12 mouse cellular contexts compared by ENCODE assay signal in genomic region chr6:6859111-6859949, GRCm38 (mm10). TPM values are rescaled to one million over a fixed set of nuclear protein-coding genes. Genes with fewer than 3 reads are reported as not detected.
DNase-seq lines count a peak whose midpoint lies in the region; ATAC-seq and TF ChIP-seq lines count a peak whose summit lies in the region.
"Had no signal": no experiment of that assay in that cellular context is flagged by ENCODE, and none has a peak within 500 bp of the region (broad histone marks: within the 10 kb centered on the region; RNA-seq: fewer than 3 reads in every experiment).

No protein-coding gene starts in this region.

- H3K4me3 ChIP-seq in heart, embryonic 12.5 days: peak overlapping the region; percentile 24
- H3K4me3 ChIP-seq in forebrain, postnatal 0 days (ENCODE audit: low read depth, low read length): peak overlapping the region; percentile 50
- H3K4me3 ChIP-seq in olfactory bulb, adult 2 months (ENCODE audit: insufficient read depth, low read depth, low read length): peak overlapping the region; percentile 81

- no peaks in the 10 kb centered on the region for H3K9me3 ChIP-seq in heart, embryonic 12.5 days (replicated peaks)
- H3K9me3 ChIP-seq in forebrain, postnatal 0 days (ENCODE audit: low read length): no peaks in the 10 kb centered on the region

- H3K4me2 ChIP-seq in heart, embryonic 12.5 days: peak overlapping the region; percentile 60
- peak overlapping the region; percentile 53 for H3K4me2 ChIP-seq in forebrain, postnatal 0 days (ENCODE audit: low read depth)

- no peaks in the 10 kb centered on the region for H3K36me3 ChIP-seq in heart, embryonic 12.5 days
- H3K36me3 ChIP-seq in forebrain, postnatal 0 days (ENCODE audit: insufficient read depth): no peaks in the 10 kb centered on the region

- intact Hi-C loops in heart, postnatal 36 days (cut with DNase I): no loop called here

- peaks cover 28% of the 10 kb centered on the region for H3K4me1 ChIP-seq in heart, embryonic 12.5 days (replicated peaks)
- peaks cover 9% of the 10 kb centered on the region; the same call in 1 of the 2 replicates for H3K4me1 ChIP-seq in forebrain, postnatal 0 days (ENCODE audit: insufficient read depth)
- H3K4me1 ChIP-seq in olfactory bulb, adult 2 months (ENCODE audit: control insufficient read depth, insufficient read depth, low read length): peaks cover 8% of the 10 kb centered on the region

- TF ChIP-seq POLR2A in olfactory bulb, adult 2 months (IDR thresholded peaks at IDR 0.05; ENCODE audit: insufficient read depth, low read depth, low read length): no peak

- under 1% methylated on average over 19 of the region's 19 CpGs for WGBS in heart, embryonic 12.5 days
- WGBS in forebrain, postnatal 0 days: 1% methylated on average over 19 of the region's 19 CpGs
- WGBS in olfactory bulb, adult 2 months: 2% methylated on average over 19 of the region's 19 CpGs

- ATAC-seq in heart, embryonic 12.5 days (ENCODE audit: insufficient number of reproducible peaks, low FRiP score): no peak
- no peak for ATAC-seq in forebrain, postnatal 0 days
- ATAC-seq: lung, postnatal 0 days had no signal

- no peak overlapping the region for H3K27ac ChIP-seq in heart, embryonic 12.5 days (ENCODE audit: poor library complexity, severe bottlenecking)
- H3K27ac ChIP-seq in forebrain, postnatal 0 days (ENCODE audit: low read depth, low read length): peak overlapping the region; percentile 86
- peak overlapping the region; percentile 99 for H3K27ac ChIP-seq in olfactory bulb, adult 2 months (ENCODE audit: insufficient read depth, low read depth, low read length)

- no peak for TF ChIP-seq CTCF in forebrain, postnatal 0 days (IDR thresholded peaks at IDR 0.05; ENCODE audit: low read depth)
- no peak for TF ChIP-seq CTCF in olfactory bulb, adult 2 months (IDR thresholded peaks at IDR 0.05; ENCODE audit: insufficient read depth, low read depth, low read length)

- no peak overlapping the region for H3K9ac ChIP-seq in heart, embryonic 12.5 days
- peak overlapping the region; percentile 69 for H3K9ac ChIP-seq in forebrain, postnatal 0 days

- no peak for DNase-seq in heart, postnatal 36 days
- DNase-seq in retina, embryonic 14.5 days (ENCODE audit: low spot score): peak; percentile 35
- DNase-seq in retina, postnatal 1 day: no peak
- DNase-seq in forebrain, postnatal 0 days: peak; percentile 42
- DNase-seq in frontal cortex, adult 2 months (ENCODE audit: extremely low spot score in 1 of 2, low spot score in 1 of 2): no peak
- no peak for DNase-seq in right cerebral cortex, postnatal 36 days (ENCODE audit: low spot score in 2 of 2)
- DNase-seq: adrenal gland, postnatal 10 days; gastrocnemius, postnatal 25 days had no signal

- peaks cover 81% of the 10 kb centered on the region for H3K27me3 ChIP-seq in heart, embryonic 12.5 days (replicated peaks)
- peaks cover 37% of the 10 kb centered on the region for H3K27me3 ChIP-seq in forebrain, postnatal 0 days (ENCODE audit: insufficient read depth, low read length)

RNA-seq across cellular contexts. Expression of gene Dlx6, which starts 3.8 kb away (rescaled TPM):
- 0.14 TPM in 1 of 2 replicates, not detected in the other for polyA plus RNA-seq in heart, embryonic 12.5 days (2016; fragmentation: Nextera tagmentation; extraction: Ambion mirVana)
- total RNA-seq in heart, postnatal 36 days (2021): not detected
- total RNA-seq in forebrain, postnatal 0 days (2014; rRNA removed): 19.7 and 28.9 TPM in 2 replicates
- polyA plus RNA-seq in forebrain, postnatal 0 days (2015; fragmentation: Nextera tagmentation; extraction: Ambion mirVana): 3.7 and 4.9 TPM in 2 replicates
- polyA plus RNA-seq in olfactory bulb, adult 2 months (2012; ENCODE audit: insufficient read depth, insufficient read length, low replicate concordance, missing spikeins): not detected in 2 replicates
- polyA plus RNA-seq in frontal cortex, adult 2 months (2012; rRNA removed): 27.4 and 35.5 TPM in 2 replicates
- total RNA-seq: gastrocnemius, postnatal 25 days; neutrophil, adult 5-6 weeks had no signal
- polyA plus RNA-seq: lung, postnatal 0 days had no signal

RNA-seq across cellular contexts. Expression of gene Dlx5, which starts 22.6 kb away (rescaled TPM):
- 0.98 and 1.5 TPM in 2 replicates for polyA plus RNA-seq in heart, embryonic 12.5 days (2016; fragmentation: Nextera tagmentation; extraction: Ambion mirVana)
- under 1 TPM; 0.19 TPM for total RNA-seq in heart, postnatal 36 days (2021)
- 6.5 and 12.9 TPM in 2 replicates for total RNA-seq in forebrain, postnatal 0 days (2014; rRNA removed)
- polyA plus RNA-seq in forebrain, postnatal 0 days (2015; fragmentation: Nextera tagmentation; extraction: Ambion mirVana): 47.2 and 51.3 TPM in 2 replicates
- polyA plus RNA-seq in olfactory bulb, adult 2 months (2012; ENCODE audit: insufficient read depth, insufficient read length, low replicate concordance, missing spikeins): not detected in 2 replicates
- polyA plus RNA-seq in frontal cortex, adult 2 months (2012; rRNA removed): 20.9 and 28.3 TPM in 2 replicates
- total RNA-seq: gastrocnemius, postnatal 25 days; neutrophil, adult 5-6 weeks had no signal
- polyA plus RNA-seq: lung, postnatal 0 days had no signal

Comparison
In these comparisons a context has a peak if more than half of its experiments do, and no peak if none do; other contexts are left out.
1. DNase-seq: peak in retina, embryonic 14.5 days (single experiment) and forebrain, postnatal 0 days (single experiment); none in heart, postnatal 36 days (0 of 2), retina, postnatal 1 day (single experiment), frontal cortex, adult 2 months (0 of 2) and right cerebral cortex, postnatal 36 days (0 of 2).
2. H3K4me3 ChIP-seq: peak in every context shown above with its lines; median percentile 81 in olfactory bulb, adult 2 months; 50 in forebrain, postnatal 0 days; 24 in heart, embryonic 12.5 days.